Mouse (Mus musculus) stomach, embryonic 15.5 days (tissue): ENCODE measurements around the gene Fn1. TPM values are rescaled to one million over a fixed set of nuclear protein-coding genes. Genes with fewer than 3 reads are reported as not detected.

ENCODE experiments used
- ATAC-seq: fragments of 200-750 bp; cut with Nextera tagmentation; 2 replicates; pipeline ENCODE4 v1.8.0; 2017; ENCODE audit warnings: low read depth, moderate number of reproducible peaks, moderate TSS enrichment; ENCODE audit not compliant: insufficient read depth, low FRiP score
- H3K27ac ChIP-seq: fragments of 300-500 bp; sonication (generic); 2 replicates; pipeline ENCODE4 v1.5.1; 2015; ENCODE audit warnings: mild to moderate bottlenecking, inconsistent platforms
- H3K27me3 ChIP-seq: fragments of 300-500 bp; sonication (generic); replicated peaks from 2 replicates; pipeline ENCODE4 v1.6.1; 2015; ENCODE audit warnings: inconsistent platforms
- H3K36me3 ChIP-seq: fragments of 300-500 bp; sonication (generic); 2 replicates; pipeline ENCODE4 v1.6.1; 2015; ENCODE audit warnings: inconsistent platforms
- H3K4me1 ChIP-seq: fragments of 300-500 bp; sonication (generic); 2 replicates; pipeline ENCODE4 v1.6.1; 2015; ENCODE audit warnings: inconsistent platforms
- H3K4me2 ChIP-seq: fragments of 300-500 bp; sonication (generic); 2 replicates; pipeline ENCODE4 v1.6.1; 2015; ENCODE audit warnings: mild to moderate bottlenecking, inconsistent platforms
- H3K4me3 ChIP-seq: fragments of 300-500 bp; sonication (generic); replicated peaks from 2 replicates; pipeline ENCODE4 v1.5.1; 2015; ENCODE audit warnings: inconsistent platforms
- H3K9ac ChIP-seq: fragments of 300-500 bp; sonication (generic); 2 replicates; pipeline ENCODE4 v1.6.1; 2015; ENCODE audit warnings: inconsistent platforms
- H3K9me3 ChIP-seq: fragments of 300-500 bp; sonication (generic); 2 replicates; pipeline ENCODE4 v1.6.1; 2016; ENCODE audit warnings: inconsistent platforms
- WGBS: fragments of 180-500 bp; shearing (Covaris S2); methylation state at CpG from one replicate; pipeline ENCODE4 v1.1.7; 2015; 5-methylcytosine and 5-hydroxymethylcytosine counted together
- polyA plus RNA-seq: library from polyadenylated mRNA; unstranded; fragments of >200 nt; fragmentation: Nextera tagmentation; extraction: Ambion mirVana; gene quantifications from 2 replicates; pipeline ENCODE4 v1.2.1, GENCODE M21; 2015

Gene Fn1
- polyA plus RNA-seq, 1 experiment from 2014 or later: 117 TPM

- H3K9me3 ChIP-seq: no peaks in the 10 kb centered on the region
- H3K4me3 ChIP-seq: peak within 1 kb of the TSS; percentile 75
- no peaks in the 10 kb centered on the region for H3K27me3 ChIP-seq
- H3K9ac ChIP-seq: peak within 1 kb of the TSS; percentile 91
- peak within 1 kb of the TSS; percentile 83 for H3K27ac ChIP-seq
- under 1% methylated on average over 52 of the region's 55 CpGs for WGBS
- H3K4me1 ChIP-seq: peaks cover 8% of the 10 kb centered on the region
- peaks cover 16% of the 10 kb centered on the region for H3K36me3 ChIP-seq
- peak; percentile 99 for ATAC-seq
- peak within 1 kb of the TSS; percentile 94 for H3K4me2 ChIP-seq
These were observed 96.0 kb downstream of the Fn1 start, which contains the start of gene Atic for GRCm38 (mm10) chr1:71556688-71557612. Atic (plus strand) TSS chr1:71557150.

GRCm38 (mm10) chr1:71550626-71551195 is 102.3 kb downstream of the Fn1 start:
- no peak overlapping the region for H3K9ac ChIP-seq
- H3K27me3 ChIP-seq: no peaks in the 10 kb centered on the region
- no peaks in the 10 kb centered on the region for H3K4me1 ChIP-seq
- no peaks in the 10 kb centered on the region for H3K9me3 ChIP-seq
- ATAC-seq: no peak
- H3K4me2 ChIP-seq: no peak overlapping the region
- WGBS: 80% methylated on average over 10 of the region's 10 CpGs
- H3K27ac ChIP-seq: no peak overlapping the region
- no peak overlapping the region for H3K4me3 ChIP-seq
- H3K36me3 ChIP-seq: no peaks in the 10 kb centered on the region

GRCm38 (mm10) chr1:71540437-71540836 is 112.6 kb downstream of the Fn1 start:
- no peaks in the 10 kb centered on the region for H3K9me3 ChIP-seq
- WGBS: 81% methylated on average over 3 of the region's 3 CpGs

GRCm38 (mm10) chr1:71539641-71540040 is 113.4 kb downstream of the Fn1 start:
- Histone ChIP-seq H3K9me3 (no peaks in the 10 kb centered on the region), H3K27me3 (no peaks in the 10 kb centered on the region), H3K36me3 (no peaks in the 10 kb centered on the region), H3K4me2 (no peak overlapping the region), H3K27ac (no peak overlapping the region), H3K4me1 (no peaks in the 10 kb centered on the region), H3K4me3 (no peak overlapping the region), H3K9ac (no peak overlapping the region)
- WGBS: 78% methylated on average over 4 of the region's 4 CpGs
- ATAC-seq: no peak

More at GRCm38 (mm10) chr1:71540437-71540836, 112.6 kb downstream of the Fn1 start:
- Histone ChIP-seq H3K36me3 (no peaks in the 10 kb centered on the region), H3K4me3 (no peak overlapping the region), H3K27ac (no peak overlapping the region), H3K9ac (no peak overlapping the region), H3K4me1 (no peaks in the 10 kb centered on the region), H3K27me3 (no peaks in the 10 kb centered on the region), H3K4me2 (no peak overlapping the region)
- no peak for ATAC-seq

Other genes with a start within 250 kb of the Fn1 start
- gene Abca12, start 238.3 kb downstream of the Fn1 start, polyA plus RNA-seq: 0.13 and 0.28 TPM in 2 replicates
- 77.6 and 78.0 TPM in 2 replicates for gene Atic, start 96.0 kb downstream of the Fn1 start, polyA plus RNA-seq